Mouse (Mus musculus): ENCODE measurements around the gene Rnft1.

DNA sequence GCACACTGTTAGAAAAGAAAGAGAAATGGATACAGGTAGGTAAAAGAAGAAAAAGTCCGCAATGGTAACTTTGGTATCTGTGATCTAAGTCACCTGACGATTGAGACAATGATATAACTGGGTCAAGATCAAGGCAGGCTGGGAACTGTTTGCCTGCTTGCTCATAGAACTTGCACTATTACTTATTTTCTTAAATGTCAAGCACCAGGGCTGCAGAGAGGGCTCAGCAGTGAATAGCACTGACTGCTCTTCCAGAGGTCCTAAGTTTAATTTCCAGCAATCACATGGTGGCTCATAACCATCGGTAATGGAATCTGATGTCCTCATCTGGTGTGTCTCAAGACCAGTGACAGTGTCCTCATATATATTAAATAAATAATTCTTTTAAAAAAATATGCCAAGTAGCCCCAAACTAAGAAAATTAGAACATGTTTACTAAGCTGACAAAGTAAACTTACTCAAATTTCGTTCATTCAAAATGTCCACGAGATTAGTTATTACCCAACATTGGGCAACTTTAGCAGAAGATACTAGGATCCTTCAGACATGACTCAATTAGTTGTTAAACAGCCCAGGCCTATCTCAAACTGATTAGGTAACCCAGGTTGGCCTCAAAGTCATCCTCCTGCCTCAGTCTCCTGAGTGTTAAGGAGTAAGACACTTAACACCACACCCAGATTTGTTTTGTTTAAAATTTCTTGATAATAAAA lies 49.9 kb downstream of the Rnft1 start:
- TF ChIP-seq POLR2A (IDR thresholded peaks at IDR 0.05; ENCODE audit: insufficient read length, low read depth) (no peak), MYOG (IDR thresholded peaks at IDR 0.05; ENCODE audit: control insufficient read depth in 1 of 3, insufficient read depth in 1 of 3, insufficient read length in 2 of 3, low read depth in 2 of 3) (no peak), MYOD1 (IDR thresholded peaks at IDR 0.05; ENCODE audit: control insufficient read depth in 1 of 3, insufficient read length in 2 of 3, low read depth in 2 of 3) (no peak), POLR2AphosphoS2 (IDR thresholded peaks at IDR 0.05; ENCODE audit: insufficient read length, low read depth) (no peak), TCF12 (IDR thresholded peaks at IDR 0.05; ENCODE audit: insufficient read depth, poor library complexity, severe bottlenecking) (no peak), USF1 (IDR thresholded peaks at IDR 0.05; ENCODE audit: low read depth) (no peak), MAX (IDR thresholded peaks at IDR 0.05; ENCODE audit: low read depth) (no peak), CEBPB (IDR thresholded peaks at IDR 0.05; ENCODE audit: insufficient read depth, poor library complexity, severe bottlenecking) (no peak), E2F4 (IDR thresholded peaks at IDR 0.05; ENCODE audit: insufficient read depth) (no peak), SRF (IDR thresholded peaks at IDR 0.05; ENCODE audit: control insufficient read depth, insufficient read length, low read depth) (no peak), TCF3 (IDR thresholded peaks at IDR 0.05; ENCODE audit: insufficient read length, low read depth) (no peak), REST (IDR thresholded peaks at IDR 0.05; ENCODE audit: insufficient read depth, insufficient read length) (no peak)
